Mouse (Mus musculus) kidney, postnatal 36 days (tissue): ENCODE data around the gene 1700028K03Rik.
A peak's percentile ranks its signal among the peaks of the same experiment; 100 is the strongest.

ENCODE experiments used
- DNase-seq, 2 experiments: peaks; one replicate each; pipeline ENCODE4 v3.0.0; 2021 to 2022; ENCODE audit warnings: mixed read lengths in 2 of 2

1700028K03Rik gene

GRCm38 (mm10) chr5:107547955-107548354, 13.4 kb downstream of the 1700028K03Rik start:
- DNase-seq = no peak

- DNase-seq = no peak
These were observed 13.9 kb downstream of the 1700028K03Rik start for GRCm38 (mm10) chr5:107548444-107548843.

GRCm38 (mm10) chr5:107554336-107554735, 19.8 kb downstream of the 1700028K03Rik start:
- DNase-seq = no peak

GRCm38 (mm10) chr5:107556969-107557368, 22.5 kb downstream of the 1700028K03Rik start:
- DNase-seq = no peak

GRCm38 (mm10) chr5:107569148-107569547, 34.6 kb downstream of the 1700028K03Rik start:
- DNase-seq = no peak

- peak; percentile 88 to 91 for DNase-seq
These were observed 63.0 kb downstream of the 1700028K03Rik start, which contains the start of the genes Rpap2 and Glmn for GRCm38 (mm10) chr5:107597301-107598077. Rpap2 (plus strand) TSS chr5:107597373. Glmn (minus strand) TSS chr5:107597888.

GRCm38 (mm10) chr5:107598380-107598779, 63.9 kb downstream of the 1700028K03Rik start:
- no peak for DNase-seq
